Mouse (Mus musculus): Measurements from ENCODE around the gene Ren1. TPM values are rescaled to one million over a fixed set of nuclear protein-coding genes. Genes with fewer than 3 reads are reported as not detected.
A peak's percentile ranks its signal among the peaks of the same experiment; 100 is the strongest.

Ren1 gene
- total RNA-seq (2021) = not detected
- long read RNA-seq, experiment 1 = 0 reads
- long read RNA-seq, experiment 2 = 0 reads

- H3K27ac ChIP-seq = no peak within 1 kb of the TSS
- no peak for TF ChIP-seq CTCF (conservative IDR thresholded peaks at IDR 0.05)
- H3K4me3 ChIP-seq = no peak within 1 kb of the TSS
- DNase-seq (ENCODE audit: low spot score in 2 of 2) = no peak
Measured at GRCm38 (mm10) chr1:133350210-133350609, at the start of gene Ren1. Ren1 (plus strand) TSS chr1:133350510.

- no peak for DNase-seq (ENCODE audit: low spot score in 2 of 2)
- TF ChIP-seq CTCF (conservative IDR thresholded peaks at IDR 0.05) = no peak
- no peak overlapping the region for H3K4me3 ChIP-seq
- no peak overlapping the region for H3K27ac ChIP-seq
Measured at GRCm38 (mm10) chr1:133302540-133302939, 47.8 kb upstream of the Ren1 start.

DNA sequence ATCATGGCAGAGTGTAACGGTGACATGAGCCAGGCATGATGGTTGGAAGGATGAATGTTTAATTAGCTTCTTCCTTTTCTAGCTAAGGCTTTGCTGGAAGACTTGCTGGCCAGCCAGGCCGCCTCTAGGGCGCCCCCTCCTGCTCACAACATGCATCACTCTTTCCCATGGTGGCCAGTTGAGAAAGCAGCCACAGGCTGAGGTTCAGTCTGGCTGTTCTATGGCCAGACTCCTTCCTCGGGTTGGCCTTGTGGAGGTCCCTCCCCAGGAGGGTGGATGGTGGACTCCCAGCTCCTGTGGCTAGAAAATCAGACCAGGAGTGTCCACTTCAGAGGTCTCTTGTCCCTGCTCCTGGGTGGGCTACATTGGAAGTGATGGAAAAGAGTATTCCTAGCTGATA is 43.5 kb upstream of the Ren1 start:
- peak; percentile 82 for TF ChIP-seq CTCF (conservative IDR thresholded peaks at IDR 0.05)
- Histone ChIP-seq H3K27ac (no peak overlapping the region), H3K4me3 (no peak overlapping the region)
- peak; percentile 65 to 86 for DNase-seq (ENCODE audit: low spot score in 2 of 2)

- TF ChIP-seq CTCF (conservative IDR thresholded peaks at IDR 0.05) = peak; percentile 80
- DNase-seq (ENCODE audit: low spot score in 2 of 2) = peak; percentile 58 to 67
- H3K27ac ChIP-seq = no peak overlapping the region
- H3K4me3 ChIP-seq = no peak overlapping the region
Measured at GRCm38 (mm10) chr1:133307318-133307717, 43.0 kb upstream of the Ren1 start.

- H3K27ac ChIP-seq = no peak within 1 kb of the TSS
- H3K4me3 ChIP-seq = no peak within 1 kb of the TSS
- DNase-seq (ENCODE audit: low spot score in 2 of 2) = no peak
- no peak for TF ChIP-seq CTCF (conservative IDR thresholded peaks at IDR 0.05)
Measured at GRCm38 (mm10) chr1:133309652-133310267, 40.5 kb upstream of the Ren1 start, which contains the start of gene Golt1a. Golt1a (plus strand) TSS chr1:133309800.

- DNase-seq (ENCODE audit: low spot score in 2 of 2) = no peak
- Histone ChIP-seq H3K27ac (no peak overlapping the region), H3K4me3 (no peak overlapping the region)
- peak; percentile 55 for TF ChIP-seq CTCF (conservative IDR thresholded peaks at IDR 0.05)
Measured at GRCm38 (mm10) chr1:133311240-133311639, 39.1 kb upstream of the Ren1 start.

GRCm38 (mm10) chr1:133311946-133312345 is 38.4 kb upstream of the Ren1 start:
- Histone ChIP-seq H3K4me3 (no peak overlapping the region), H3K27ac (no peak overlapping the region)
- TF ChIP-seq CTCF (conservative IDR thresholded peaks at IDR 0.05) = no peak
- peak; percentile 51 to 81 for DNase-seq (ENCODE audit: low spot score in 2 of 2)

- DNase-seq (ENCODE audit: low spot score in 2 of 2) = peak; percentile 51 to 74
- Histone ChIP-seq H3K27ac (no peak overlapping the region), H3K4me3 (no peak overlapping the region)
- TF ChIP-seq CTCF (conservative IDR thresholded peaks at IDR 0.05) = peak; percentile 93
Measured at GRCm38 (mm10) chr1:133314364-133314763, 35.9 kb upstream of the Ren1 start.

DNA sequence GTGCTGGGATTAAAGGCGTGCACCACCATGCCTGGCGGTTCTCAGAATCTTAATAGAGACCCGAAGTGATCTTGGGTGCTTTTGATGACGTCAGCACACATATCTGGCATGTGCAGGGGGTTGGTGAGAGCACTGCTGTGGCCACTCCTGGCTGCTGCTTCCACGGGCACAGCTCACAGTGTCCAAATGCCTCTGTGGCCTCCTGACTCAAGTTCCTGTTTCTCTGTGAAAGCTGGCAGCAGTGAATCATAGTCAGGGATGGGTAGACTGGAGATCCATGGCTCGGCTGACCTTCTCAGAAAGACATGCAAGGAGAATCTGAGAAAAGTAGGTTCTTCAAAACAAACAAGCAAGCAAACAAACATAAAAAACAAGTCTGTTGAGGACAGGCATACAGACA is 34.5 kb upstream of the Ren1 start:
- DNase-seq (ENCODE audit: low spot score in 2 of 2) = no peak
- TF ChIP-seq CTCF (conservative IDR thresholded peaks at IDR 0.05) = no peak

GRCm38 (mm10) chr1:133316577-133316976 is 33.7 kb upstream of the Ren1 start:
- DNase-seq (ENCODE audit: low spot score in 2 of 2) = no peak
- no peak overlapping the region for H3K27ac ChIP-seq
- no peak overlapping the region for H3K4me3 ChIP-seq
- no peak for TF ChIP-seq CTCF (conservative IDR thresholded peaks at IDR 0.05)

More for the DNA sequence above, 34.5 kb upstream of the Ren1 start:
- Histone ChIP-seq H3K27ac (no peak overlapping the region), H3K4me3 (no peak overlapping the region)

GRCm38 (mm10) chr1:133317149-133317548 is 33.2 kb upstream of the Ren1 start:
- Histone ChIP-seq H3K4me3 (no peak overlapping the region), H3K27ac (no peak overlapping the region)
- DNase-seq (ENCODE audit: low spot score in 2 of 2) = no peak
- peak; percentile 72 for TF ChIP-seq CTCF (conservative IDR thresholded peaks at IDR 0.05)

DNA sequence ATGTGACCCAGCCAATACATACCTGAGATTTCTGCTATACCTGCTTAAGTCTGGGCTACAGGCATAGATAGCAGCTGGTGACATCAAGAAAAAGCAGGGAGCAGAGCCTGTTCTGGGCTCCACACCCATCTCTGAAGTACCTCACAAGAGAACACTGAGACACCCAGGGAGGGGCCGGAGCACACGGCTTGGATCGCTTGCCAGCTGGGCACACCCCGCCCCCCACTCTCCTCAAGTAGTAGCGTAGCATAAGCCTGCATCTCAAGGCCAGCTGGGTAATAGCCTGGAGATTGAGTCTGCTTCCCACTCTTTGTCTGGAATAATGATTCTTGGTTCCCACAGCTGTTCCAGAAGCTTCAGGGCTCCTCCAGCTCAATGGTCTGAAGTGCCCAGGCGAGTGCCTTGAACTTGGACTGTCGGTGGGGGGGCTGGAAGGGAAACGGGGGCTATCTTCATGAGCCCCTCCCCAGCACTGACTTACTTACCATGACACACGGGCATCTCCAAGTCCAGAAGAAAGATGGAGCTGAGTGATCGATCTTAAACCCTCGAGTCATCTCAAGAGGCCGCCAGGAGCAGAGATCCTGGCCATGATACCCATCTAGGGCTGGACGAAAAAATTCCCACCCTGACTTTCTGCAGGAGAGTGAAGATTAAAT is 28.9 kb upstream of the Ren1 start, which contains the start of gene Kiss1:
TSS of gene Kiss1 (plus strand) at position 609 of the 659 bp plus-strand sequence.
- TF ChIP-seq CTCF (conservative IDR thresholded peaks at IDR 0.05) = no peak
- H3K27ac ChIP-seq = no peak within 1 kb of the TSS
- H3K4me3 ChIP-seq = no peak within 1 kb of the TSS
- peak in 1 of 2 experiments; percentile 60 for DNase-seq (ENCODE audit: low spot score in 2 of 2)

GRCm38 (mm10) chr1:133323333-133323732 is 27.0 kb upstream of the Ren1 start:
- Histone ChIP-seq H3K27ac (no peak overlapping the region), H3K4me3 (no peak overlapping the region)
- no peak for TF ChIP-seq CTCF (conservative IDR thresholded peaks at IDR 0.05)
- DNase-seq (ENCODE audit: low spot score in 2 of 2) = no peak

DNA sequence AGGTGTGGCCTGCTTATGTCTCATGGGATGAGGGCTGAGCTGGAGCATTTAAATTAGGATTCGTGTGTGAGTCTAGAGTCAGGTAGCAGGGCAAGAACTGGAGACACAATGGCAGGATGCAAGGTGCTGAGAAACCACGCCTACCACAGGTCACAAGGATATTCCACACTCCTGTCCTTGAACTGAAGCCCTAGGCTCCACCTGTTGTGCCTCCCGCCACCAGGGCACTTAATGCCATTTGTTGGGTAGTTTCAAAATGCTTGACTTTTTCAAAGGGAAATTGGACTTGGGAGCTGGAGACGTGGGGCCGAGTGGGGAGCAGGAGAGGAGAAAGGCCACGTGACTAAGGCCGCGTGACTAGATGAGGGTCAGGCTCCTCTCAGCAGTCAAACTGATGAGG is 24.4 kb upstream of the Ren1 start:
- Histone ChIP-seq H3K4me3 (no peak overlapping the region), H3K27ac (no peak overlapping the region)
- no peak for TF ChIP-seq CTCF (conservative IDR thresholded peaks at IDR 0.05)
- no peak for DNase-seq (ENCODE audit: low spot score in 2 of 2)
